ENCODE assay signal across 9 mouse cellular contexts in the genomic region with DNA sequence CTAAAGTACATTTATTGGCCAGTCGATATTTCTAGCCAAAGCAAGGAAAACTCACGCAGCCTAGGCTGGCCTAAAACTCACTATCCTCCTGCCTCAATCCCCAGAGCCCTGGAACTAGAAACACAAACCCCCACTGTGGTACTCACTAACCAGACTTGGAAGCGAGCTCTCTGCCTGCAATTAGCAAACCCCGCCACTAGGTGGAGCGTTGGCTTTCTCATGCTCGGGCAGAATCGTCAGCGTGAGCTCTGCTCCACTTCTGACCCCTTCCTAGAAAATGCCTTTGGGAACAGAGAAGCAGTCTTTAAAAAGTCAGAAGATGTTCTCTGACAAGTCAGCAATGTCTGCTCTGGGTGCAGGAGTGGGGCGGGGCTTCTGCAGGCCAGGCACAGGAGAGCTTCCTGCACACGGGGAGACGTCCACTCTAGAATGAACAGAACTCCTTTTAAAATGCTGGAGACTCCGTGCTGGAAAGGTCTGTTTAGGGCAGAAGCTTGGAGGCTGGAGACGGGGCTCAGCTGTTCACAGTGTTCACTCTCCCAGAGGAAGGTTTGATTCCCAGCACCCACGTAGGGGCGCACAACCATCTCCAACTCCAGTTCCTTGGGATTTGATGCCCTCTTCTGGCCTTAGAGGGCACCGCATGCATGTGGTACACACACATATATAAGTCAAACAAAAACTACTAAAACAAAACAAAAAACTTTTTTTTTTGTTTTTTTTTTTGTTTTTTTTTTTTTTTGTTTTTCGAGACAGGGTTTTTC. TPM values are rescaled to one million over a fixed set of nuclear protein-coding genes. Genes with fewer than 3 reads are reported as not detected.
DNase-seq lines count a peak whose midpoint lies in the region; ATAC-seq and TF ChIP-seq lines count a peak whose summit lies in the region.
"Had no signal": no experiment of that assay in that cellular context is flagged by ENCODE, and none has a peak within 500 bp of the region (broad histone marks: within the 10 kb centered on the region; RNA-seq: fewer than 3 reads in every experiment).

No protein-coding gene starts in this region.

- H3K4me3 ChIP-seq in kidney, postnatal 0 days (replicated peaks; ENCODE audit: low read depth, low read length), result no peak overlapping the region
- H3K4me3 ChIP-seq: heart, embryonic 13.5 days had no signal

- no peak overlapping the region for H3K9ac ChIP-seq in kidney, postnatal 0 days (ENCODE audit: low read depth, low read length)
- H3K9ac ChIP-seq: heart, embryonic 13.5 days had no signal

- H3K4me2 ChIP-seq in kidney, postnatal 0 days (ENCODE audit: low read length), result no peak overlapping the region
- H3K4me2 ChIP-seq: heart, embryonic 13.5 days had no signal

- 78% methylated on average over 17 of the region's 17 CpGs for WGBS in kidney, postnatal 0 days

- no peaks in the 10 kb centered on the region for H3K27me3 ChIP-seq in kidney, postnatal 0 days (ENCODE audit: insufficient read depth, low read length)
- H3K27me3 ChIP-seq: heart, embryonic 13.5 days had no signal

- H3K9me3 ChIP-seq in kidney, postnatal 0 days (replicated peaks; ENCODE audit: low read length), result no peaks in the 10 kb centered on the region
- H3K9me3 ChIP-seq: heart, embryonic 13.5 days had no signal

- no peaks in the 10 kb centered on the region for H3K36me3 ChIP-seq in kidney, postnatal 0 days (ENCODE audit: insufficient read depth, low read length)
- H3K36me3 ChIP-seq: heart, embryonic 13.5 days had no signal

- 0 out of 2 replicates have a peak, but pooled peaks cover 13% of the 10 kb centered on the region for H3K4me1 ChIP-seq in kidney, postnatal 0 days (replicated peaks; ENCODE audit: insufficient read depth, low read length)

- TF ChIP-seq CTCF in kidney, postnatal 0 days (IDR thresholded peaks at IDR 0.05; ENCODE audit: low read depth), result peak; percentile 61

- DNase-seq in adrenal gland, postnatal 36 days, result peak; percentile 25 to 51
- DNase-seq in adrenal gland, postnatal 14 days, result no peak
- DNase-seq in kidney, postnatal 0 days (ENCODE audit: low spot score), result no peak
- no peak for DNase-seq in kidney, adult 11 months
- DNase-seq in MN1 (ENCODE audit: low spot score), result peak; percentile 62
- DNase-seq in kidney, postnatal 4 days, result peak; percentile 60 to 65
- DNase-seq in testis, postnatal 14 days (ENCODE audit: low spot score), result peak; percentile 75
- no peak for DNase-seq in frontal cortex, postnatal 25 days (ENCODE audit: low spot score in 2 of 2)

- H3K27ac ChIP-seq in kidney, postnatal 0 days, result no peak overlapping the region
- H3K27ac ChIP-seq: heart, embryonic 13.5 days had no signal

- no peak for ATAC-seq in kidney, postnatal 0 days (replicated peaks; ENCODE audit: low FRiP score, low read depth)

RNA-seq across cellular contexts. Expression of gene Emid1, which starts 8.8 kb away (rescaled TPM):
- total RNA-seq in adrenal gland, postnatal 36 days (2021), result 1 to 10 TPM; 7.8 to 9.0 TPM
- 8.9 and 10.1 TPM in 2 replicates for total RNA-seq in adrenal gland, postnatal 14 days (2021)
- polyA plus RNA-seq in kidney, postnatal 0 days (2015; fragmentation: Nextera tagmentation; extraction: Ambion mirVana), result 174 and 180 TPM in 2 replicates

Comparison
In these comparisons a context has a peak if more than half of its experiments do, and no peak if none do; other contexts are left out.
1. DNase-seq: peak in adrenal gland, postnatal 36 days (2 of 2), MN1 (single experiment), kidney, postnatal 4 days (2 of 2) and testis, postnatal 14 days (single experiment); none in adrenal gland, postnatal 14 days (single experiment), kidney, postnatal 0 days (single experiment), kidney, adult 11 months (single experiment) and frontal cortex, postnatal 25 days (0 of 2).